Mouse (Mus musculus): ENCODE results near the gene Nsun4.

Nsun4 gene

DNA sequence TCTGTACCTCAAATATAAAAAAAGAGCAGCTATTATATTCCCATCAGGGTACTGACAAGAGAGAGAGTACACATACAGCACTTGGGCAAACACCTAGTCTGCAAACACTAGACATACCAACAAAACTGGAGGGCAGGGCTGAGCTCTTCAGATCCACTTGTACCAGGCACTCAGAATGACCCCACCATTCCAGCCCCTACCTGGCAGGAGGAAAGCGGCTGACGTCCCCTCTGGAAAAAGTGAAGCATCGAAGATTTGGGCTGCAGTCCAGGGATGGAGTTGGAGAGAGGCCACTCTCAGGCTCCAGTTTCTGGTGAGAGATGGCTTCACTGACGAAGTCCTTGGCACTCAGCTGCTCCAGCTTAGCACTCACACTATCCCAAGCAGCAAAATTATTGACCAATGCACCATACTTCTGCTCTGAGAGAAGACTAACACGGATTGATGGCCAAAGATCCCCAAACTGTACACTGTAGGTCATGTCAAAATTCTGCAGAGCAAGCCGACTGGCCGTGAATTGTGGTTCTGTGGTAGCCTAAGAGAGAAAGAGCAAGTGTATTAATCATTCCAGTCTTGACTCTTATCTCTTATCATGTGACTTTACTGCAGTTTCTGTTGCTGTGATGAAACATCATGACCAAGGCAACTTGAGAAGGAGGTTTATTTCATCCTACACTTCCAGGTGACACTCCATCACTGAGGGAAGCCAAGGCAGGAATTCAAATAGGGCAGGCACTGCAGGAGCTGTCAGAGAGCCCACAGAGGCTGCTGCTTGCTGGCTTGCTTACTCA lies 5.4 kb downstream of the Nsun4 start:
- no peak for DNase-seq (ENCODE audit: low read depth, low spot score)

DNA sequence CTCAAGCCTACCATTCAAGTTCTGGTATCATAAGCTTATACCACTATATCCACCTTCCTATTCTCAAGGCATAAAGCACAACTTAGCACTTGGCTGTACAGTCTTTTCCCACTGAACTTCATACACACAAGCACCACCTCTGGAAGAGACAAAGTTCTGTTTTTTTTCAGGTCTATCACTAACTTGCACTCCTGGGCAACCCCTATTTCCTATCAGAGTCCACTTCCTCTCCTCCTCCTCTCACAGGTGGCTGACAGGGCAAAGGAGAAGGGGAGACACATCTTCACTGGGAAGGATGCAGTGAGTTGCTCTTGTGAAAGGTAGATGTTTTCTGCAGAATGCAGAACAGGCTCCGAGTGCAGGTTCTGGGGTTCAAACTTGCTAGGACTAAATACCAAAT lies 6.0 kb downstream of the Nsun4 start:
- no peak for DNase-seq (ENCODE audit: low read depth, low spot score)

DNA sequence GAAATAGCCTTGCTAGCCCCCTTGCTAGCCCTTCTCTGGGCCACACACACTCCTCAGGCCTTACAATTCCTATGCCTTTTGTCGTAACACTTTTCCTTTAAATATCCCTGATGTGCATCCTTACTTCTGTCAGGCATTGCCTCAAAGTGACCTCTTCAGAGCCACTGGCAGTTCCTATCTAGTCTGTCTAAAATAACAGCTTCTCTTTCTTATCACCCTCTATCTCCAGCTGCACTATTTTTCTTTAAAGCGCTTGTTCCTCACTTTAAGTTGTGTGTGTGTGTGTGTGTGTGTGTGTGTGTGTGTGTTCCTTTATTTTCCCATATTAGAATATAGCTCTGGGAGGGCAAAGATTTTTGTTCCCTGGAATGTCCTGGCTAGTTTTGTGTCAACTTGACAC lies 7.1 kb downstream of the Nsun4 start:
- no peak for DNase-seq (ENCODE audit: low read depth, low spot score)

DNA sequence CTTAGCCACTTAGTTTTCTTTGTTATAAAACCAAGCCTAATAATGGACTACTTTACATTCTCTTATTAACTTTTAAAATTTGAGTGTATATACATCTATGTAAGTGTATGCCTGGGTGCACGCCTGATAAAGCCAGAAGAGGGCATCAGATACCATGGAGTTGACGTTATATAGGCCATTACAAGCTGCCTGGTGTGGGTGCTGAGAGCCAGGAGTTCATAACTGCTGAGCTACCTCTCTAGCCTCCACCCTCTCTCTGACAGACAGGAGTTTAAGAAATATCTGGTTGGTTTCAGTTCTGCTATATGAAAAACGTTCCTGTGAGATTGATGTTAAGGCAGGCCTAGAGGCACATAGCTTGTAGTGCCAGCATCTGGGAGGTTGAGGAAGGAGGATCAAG lies 11.5 kb downstream of the Nsun4 start:
- no peak for DNase-seq (ENCODE audit: low read depth, low spot score)

DNA sequence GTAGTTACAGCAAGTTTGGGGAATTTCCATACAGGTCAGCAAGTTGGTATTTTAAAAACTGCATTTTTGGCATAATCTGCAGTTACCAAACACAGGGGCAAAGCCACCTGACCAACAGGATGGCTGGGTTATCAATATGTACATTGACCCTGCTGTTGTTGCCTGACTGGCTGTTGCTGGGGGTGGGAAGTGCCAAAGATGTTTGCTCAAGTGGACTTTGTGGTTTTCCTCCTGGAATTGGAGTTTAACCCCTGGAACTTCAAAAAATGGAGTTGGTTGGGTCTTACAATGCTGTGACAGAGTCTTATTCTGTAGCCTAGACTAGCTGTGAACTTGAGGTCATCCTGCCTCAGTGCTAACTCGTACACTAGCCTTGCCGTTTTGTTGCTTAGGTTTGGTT lies 13.2 kb downstream of the Nsun4 start:
- no peak for DNase-seq (ENCODE audit: low read depth, low spot score)

DNA sequence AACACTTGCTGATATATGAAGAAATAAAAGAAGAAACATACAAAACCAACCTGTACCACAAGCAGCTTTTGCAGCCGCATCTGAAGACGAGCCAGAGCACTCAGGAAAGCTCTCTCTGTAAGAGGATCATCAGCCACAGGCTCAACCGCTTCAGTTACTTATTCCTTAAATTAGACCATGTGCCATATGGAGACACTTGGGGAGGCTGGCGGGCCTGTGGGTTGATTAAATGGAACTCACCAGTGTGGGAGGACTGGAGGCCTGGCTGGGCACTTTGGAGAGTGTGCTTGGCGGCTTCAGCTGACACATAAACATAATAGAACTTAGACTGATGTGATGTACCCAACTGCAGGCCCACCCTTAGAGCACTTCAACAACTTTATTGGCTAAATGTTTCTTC lies 20.3 kb downstream of the Nsun4 start:
- no peak for DNase-seq (ENCODE audit: low read depth, low spot score)

DNA sequence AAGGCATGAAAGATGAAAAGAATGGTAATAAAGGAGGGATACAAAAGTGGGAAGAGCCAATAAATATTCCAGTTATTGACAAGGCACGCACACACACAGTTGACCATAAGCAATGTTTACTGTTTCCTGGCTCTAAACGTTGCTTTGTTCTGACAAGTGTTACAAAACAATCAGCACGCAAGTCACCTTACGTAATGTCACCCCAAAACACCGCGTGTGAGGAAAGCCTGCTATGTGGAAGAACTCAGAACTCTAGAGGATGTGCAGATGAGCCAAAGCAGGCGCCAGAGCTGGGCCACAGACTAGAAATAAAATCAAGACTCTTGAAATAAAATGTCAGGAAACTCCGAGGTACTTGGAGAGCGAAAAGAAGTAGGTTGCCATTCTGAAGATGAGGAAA lies 20.8 kb downstream of the Nsun4 start:
- DNase-seq (ENCODE audit: low read depth, low spot score), result no peak

DNA sequence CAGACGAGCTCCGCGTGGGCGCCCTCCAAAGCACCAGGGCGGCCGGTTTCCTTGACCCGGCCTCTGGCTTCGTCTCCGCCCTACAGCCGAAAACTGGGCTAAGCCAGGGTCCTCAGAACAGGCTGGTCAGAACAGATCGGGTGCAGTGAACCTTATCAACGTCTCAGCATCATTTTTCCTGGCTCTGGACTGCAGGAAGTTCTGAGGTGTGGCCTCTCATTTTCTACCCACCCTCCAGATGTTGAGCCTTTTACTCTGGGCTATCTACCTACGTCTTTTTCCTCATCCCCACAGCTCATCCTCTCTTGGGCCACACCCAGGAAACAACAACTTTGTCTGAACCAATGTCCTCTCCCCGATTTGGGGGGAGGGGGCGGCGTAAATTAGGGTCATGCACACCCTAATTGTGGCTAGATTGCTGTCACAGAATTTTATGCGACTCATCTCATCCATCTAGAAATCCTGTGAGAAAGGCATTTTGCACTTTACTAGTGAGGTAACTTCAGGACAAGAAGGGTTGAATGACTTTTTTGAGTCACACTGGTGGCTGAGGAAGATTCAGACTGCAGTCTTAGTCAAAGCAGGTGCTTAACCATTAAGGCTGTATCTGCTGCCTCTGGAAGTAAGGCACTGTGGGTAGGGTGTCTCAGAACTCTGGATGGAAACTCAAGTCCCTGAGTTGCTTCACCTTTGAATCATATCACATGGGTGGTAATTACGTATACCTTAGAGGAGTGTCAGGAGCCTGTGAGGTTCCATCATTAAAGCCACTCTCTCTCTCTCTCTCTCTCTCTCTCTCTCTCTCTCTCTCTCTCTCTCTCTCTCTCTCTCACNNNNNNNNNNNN lies 35.6 kb downstream of the Nsun4 start, which contains the start of gene Faah:
Gene Faah (minus strand): TSS at position 25 of the 845 bp plus-strand sequence.
- no peak for DNase-seq (ENCODE audit: low read depth, low spot score)

DNA sequence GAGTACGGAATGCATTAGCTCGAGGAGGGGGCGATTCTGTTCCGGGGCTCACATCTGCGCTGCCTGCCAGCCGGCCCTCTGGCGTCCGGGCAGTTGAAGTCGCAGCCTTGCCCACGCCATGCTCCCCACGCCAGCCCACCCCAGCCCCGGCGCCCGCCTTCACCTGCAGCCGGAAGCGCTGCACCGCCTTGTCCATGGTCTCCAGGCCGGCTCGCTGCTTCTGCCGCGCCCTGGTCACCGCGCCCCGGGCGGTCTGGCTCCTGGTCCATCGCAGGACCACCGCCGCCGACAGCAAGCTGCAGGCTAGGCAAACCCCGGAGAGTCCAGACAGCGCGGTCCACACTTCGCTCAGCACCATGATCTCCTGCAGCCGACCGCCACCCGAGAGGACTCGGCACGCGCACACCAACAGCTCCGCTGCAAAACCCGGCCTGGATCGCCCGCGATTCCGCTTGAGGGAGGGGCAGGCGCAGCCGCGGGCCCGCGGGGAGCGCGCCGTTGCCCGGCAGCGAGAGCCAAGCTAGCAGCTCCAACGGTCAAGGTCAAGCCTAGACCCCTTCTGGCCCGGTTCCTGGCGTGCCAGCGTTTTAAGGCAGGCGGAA lies 36.3 kb downstream of the Nsun4 start:
- no peak for DNase-seq (ENCODE audit: low read depth, low spot score)

DNA sequence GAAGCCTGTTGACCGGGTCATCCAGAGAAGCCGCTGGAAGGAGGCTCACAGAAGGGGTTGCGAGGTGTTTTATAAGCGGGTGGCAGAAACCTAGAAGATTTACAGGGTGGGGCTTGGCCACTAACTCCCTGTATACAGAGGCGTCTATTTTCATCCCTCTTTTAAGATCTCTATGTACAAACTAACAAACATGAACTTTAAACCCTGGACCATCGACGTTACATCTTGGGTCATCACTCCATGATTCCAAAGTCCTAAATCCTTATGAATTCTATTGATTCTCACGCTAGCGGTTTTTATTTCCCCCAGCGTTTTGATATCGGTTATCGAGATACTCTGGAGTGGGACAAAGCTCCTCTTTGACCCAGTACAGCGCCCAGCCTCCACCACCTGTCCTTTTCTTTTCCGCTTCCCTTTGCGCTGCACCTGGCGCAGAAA lies 36.8 kb downstream of the Nsun4 start:
- no peak for DNase-seq (ENCODE audit: low read depth, low spot score)

DNA sequence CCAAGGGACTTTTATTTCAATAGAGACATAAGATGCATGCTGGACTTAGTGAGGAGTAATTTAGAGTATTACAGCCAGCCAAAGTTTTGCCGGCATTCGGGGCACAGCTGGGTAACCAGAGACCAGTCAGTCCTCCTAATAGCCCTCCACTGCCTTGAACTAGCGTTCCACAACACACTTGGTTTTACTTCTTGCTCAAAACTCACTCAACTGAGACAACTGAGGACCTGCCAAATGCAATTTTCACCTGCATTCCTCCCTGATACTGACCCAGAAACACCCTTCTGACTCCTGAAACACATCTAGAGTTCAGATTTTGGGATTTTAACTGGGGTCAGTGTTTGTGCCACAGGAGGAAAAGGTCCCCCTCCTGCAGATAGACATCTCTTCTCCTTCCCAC lies 37.3 kb downstream of the Nsun4 start:
- no peak for DNase-seq (ENCODE audit: low read depth, low spot score)

DNA sequence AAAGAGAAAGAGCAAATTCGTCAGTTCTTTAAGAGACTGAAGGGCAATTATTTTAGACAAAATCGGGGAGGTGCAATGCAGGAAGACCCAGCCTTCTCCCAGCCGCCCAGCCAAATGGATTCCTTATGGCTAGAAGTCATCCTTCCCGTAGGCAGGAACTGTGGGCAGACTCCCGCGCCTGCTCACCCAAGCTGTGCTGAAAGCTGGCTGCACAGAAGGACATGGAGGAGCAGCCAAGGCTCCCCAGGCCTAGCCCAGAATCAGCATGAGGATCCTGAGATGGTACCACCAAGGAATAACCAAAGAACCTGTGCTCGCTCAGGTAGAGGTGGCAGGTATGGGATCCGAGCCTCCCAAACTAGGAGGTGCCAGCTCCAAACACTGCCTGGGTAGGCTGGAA lies 37.7 kb downstream of the Nsun4 start:
- no peak for DNase-seq (ENCODE audit: low read depth, low spot score)

DNA sequence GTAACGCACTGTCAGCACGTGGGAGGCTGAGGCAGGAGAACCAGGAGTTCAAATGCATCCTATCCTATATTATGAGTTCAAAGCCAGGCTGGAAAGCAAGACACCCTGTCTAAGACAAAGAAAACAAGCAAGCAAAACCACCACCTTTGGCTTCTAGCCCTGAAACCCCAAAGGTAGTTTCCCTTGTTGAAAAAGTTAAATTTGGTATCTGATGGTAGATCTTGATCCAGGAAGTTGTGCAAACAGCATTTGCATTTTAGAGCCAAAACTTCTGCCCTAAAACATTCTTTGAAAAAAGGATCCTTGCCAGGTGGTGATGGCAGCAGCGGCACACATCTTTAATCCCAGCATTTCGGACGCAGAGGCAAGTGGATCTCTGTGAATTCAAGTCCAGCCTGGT lies 38.2 kb downstream of the Nsun4 start:
- no peak for DNase-seq (ENCODE audit: low read depth, low spot score)

DNA sequence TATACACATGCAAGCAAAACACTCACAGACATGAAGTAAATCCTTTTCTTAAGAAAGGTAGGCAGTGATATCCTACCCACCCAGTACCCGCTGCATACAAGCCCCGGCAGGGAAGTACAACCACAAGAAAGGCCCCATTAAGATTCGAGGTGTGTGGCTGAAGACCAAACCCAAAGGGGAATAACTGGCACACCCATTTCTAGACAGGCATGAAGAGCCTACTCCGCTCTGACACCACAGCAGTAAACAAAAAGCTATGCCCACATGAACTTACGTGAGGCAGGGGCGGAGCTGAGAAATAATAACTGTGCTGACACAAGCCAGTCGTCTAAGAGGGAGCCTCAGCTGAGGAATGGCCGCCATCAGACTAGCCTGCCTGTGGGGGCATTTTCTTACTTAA lies 43.5 kb downstream of the Nsun4 start:
- DNase-seq (ENCODE audit: low read depth, low spot score), result no peak

DNA sequence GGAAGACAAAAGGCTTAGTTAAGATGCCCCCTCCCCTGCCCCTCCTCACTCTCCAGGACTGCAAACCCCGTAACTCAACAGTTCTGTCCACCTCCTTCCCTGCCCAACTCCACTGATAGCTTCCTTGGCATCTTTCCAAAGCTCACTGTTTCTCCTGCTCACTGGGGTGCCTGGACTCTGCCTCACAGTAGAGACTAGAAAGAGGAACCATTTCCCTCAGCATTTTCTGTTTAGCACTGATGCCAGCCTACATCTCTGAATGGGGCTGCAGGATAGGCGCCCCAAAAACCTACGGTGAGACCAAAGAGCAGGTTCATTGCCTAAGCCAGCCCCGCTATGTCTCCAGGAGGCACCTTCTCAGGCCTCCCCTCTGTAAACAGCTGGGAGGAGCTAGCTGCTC lies 52.5 kb downstream of the Nsun4 start:
- no peak for DNase-seq (ENCODE audit: low read depth, low spot score)

DNA sequence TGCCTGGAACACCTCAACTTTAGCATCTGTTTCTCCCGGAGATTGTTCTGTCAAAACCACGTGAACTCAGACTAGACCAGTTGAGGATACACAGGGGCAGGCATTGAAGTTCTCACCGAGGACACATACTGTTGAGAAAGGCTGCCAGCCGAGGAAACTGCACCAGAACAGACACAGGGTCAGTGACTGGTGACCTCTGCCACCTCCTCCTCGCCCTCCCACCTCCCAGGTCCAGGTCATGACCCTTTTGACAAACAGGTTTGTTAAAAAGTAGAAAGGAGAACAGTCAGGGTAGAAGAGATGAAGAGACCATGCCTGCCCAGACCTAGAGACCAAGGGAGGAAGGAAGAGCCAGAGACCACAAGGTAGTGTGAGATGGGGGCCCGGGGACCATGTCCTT lies 53.0 kb downstream of the Nsun4 start:
- no peak for DNase-seq (ENCODE audit: low read depth, low spot score)

DNA sequence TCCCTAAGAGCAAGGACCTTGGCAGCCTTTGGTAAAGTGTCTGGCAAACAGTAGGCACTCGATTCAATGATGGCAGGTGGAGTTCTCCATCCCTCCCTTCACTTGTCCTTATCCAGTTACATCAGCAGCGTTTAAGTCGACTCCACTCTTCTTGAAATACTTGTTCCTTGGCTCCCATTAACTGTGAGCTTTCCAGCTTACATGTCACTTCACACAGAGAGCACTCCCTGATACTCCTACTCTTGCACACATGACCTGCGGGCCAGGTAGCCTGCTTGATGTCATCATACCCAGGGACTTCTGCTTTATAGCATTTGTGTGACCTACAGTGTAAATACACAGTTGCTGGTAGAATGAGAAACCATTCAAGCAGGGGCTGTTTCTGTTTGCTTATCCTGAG lies 56.9 kb downstream of the Nsun4 start:
- no peak for DNase-seq (ENCODE audit: low read depth, low spot score)

DNA sequence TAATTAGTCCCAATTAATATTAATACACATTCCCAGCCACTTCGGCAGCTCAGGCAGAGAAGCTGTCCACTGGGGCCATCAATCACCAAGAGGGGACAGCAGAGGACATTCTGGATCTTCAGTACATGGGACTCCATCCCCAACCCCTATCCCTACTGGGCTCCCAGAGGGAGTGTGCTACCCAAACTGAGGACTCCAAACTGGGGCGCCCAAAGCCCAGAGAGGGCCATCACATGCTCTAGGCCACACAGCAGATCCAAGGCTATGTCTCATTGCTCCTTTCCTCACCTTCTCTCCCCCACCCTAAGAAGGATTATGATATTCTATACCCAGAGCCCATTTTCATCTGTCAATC lies 58.3 kb downstream of the Nsun4 start:
- DNase-seq (ENCODE audit: low read depth, low spot score), result no peak

DNA sequence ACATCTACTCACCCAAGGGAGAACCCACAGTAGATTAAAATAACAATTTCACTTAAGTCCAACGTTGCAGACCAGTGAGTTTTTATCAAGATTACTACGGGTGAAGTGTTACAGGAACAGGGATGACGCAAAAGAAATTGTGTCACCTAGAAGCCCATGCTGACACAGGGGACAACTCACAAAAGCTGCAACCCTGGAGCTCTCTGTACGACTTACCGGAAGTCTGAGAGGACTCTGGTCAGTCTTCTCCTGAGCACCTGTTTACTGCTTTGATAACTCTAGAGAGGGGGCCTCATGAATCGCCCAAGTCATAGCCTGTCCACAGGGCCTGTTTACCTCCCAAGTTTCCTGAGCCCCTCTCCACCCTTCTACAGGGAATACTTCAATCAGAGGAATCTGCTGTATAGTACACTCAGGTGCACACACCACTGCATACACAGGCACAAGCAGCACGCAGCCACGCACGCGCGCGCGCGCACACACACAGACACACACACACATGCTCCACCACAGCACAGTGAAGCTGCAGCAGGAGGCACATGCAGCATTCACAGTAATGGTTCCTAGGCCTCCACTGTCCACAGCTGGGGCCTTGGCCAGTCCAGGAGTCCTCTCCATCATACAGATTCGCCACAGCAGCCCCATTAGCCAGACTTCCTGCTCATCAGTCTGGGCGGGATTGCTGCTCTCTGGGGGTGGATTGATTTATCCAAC lies 58.9 kb downstream of the Nsun4 start:
- DNase-seq (ENCODE audit: low read depth, low spot score), result no peak

DNA sequence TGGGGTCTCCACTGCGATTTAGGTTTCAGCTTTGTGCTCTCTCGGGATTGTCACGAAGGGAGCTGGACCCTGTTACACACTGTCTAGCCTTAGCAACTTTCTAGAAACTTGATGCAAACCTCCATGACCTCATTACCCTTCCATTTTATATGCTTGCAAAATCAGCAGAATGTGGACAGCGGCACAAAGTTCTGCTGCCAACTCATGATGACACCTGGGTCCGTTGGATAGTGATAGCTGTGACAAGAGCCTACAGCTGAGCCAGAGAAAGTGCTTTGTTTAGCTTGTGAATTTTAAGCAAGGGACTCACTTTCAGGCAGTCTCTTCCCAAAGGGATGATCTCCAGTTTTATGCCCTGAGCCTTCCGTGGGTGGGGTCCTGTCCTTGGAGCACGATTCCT lies 64.3 kb downstream of the Nsun4 start:
- no peak for DNase-seq (ENCODE audit: low read depth, low spot score)

DNA sequence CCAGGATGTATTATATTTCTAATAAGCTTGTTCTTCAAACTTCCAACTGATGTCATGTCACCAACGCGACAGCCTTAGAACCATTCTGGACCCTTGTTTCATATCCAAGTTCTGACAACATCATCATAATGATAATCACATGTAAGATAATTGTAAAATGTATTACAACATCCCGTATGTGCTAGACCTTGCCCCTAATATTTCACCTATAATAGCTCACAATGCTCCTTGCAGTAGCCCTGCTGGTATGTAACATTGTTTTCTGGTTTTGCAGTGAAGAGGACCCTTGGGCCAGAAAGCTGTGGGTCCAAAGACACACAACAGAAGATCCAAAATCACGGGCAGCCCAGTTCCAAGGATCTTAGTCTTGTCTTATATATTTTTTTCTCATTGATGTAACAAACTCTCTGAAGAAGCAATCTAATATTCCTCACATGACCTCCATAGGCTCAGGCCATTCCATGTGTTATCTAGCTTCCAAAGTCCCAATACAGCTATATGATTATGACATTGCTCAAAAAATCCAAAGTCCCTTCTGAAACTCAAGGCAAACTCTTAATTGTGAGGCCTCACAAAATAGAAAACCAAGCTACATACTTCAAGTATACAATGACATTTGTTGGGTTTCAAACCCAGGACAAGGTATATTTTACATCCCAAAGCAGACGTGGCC lies 65.7 kb downstream of the Nsun4 start:
- DNase-seq (ENCODE audit: low read depth, low spot score), result no peak

DNA sequence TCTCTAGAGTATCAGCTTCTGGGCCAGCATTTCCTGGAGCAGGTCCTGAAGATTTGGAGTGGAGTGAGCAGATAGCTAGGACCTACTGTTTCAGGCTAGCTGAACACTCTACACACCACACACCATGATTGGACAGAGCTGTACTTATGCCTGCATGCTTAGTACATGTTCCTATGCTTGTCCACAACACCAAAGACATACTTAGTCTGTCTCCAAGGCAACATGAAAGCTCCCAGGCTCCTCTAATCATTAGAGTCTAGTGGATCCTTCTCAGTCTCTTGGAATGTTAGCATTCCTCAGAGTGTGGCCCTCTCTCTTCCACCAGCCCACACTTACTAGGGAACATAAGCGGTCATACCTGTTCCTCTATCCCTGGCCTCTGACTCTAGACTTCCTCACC lies 66.2 kb downstream of the Nsun4 start:
- DNase-seq (ENCODE audit: low read depth, low spot score), result no peak
